Mouse (Mus musculus): ENCODE results near the gene Gm49358. TPM values are rescaled to one million over a fixed set of nuclear protein-coding genes. Genes with fewer than 3 reads are reported as not detected.

Gene Gm49358
- polyA plus RNA-seq, 1 experiment from 2014 or later = not detected

- Histone ChIP-seq H3K9ac (ENCODE audit: low read length) (no peak overlapping the region), H3K4me3 (ENCODE audit: low read depth, low read length) (no peak overlapping the region), H3K27ac (ENCODE audit: low read depth) (no peak overlapping the region), H3K27me3 (replicated peaks; ENCODE audit: control insufficient read depth, insufficient read depth, low read length) (no peaks in the 10 kb centered on the region), H3K4me1 (replicated peaks; ENCODE audit: control insufficient read depth, insufficient read depth, low read length) (no peaks in the 10 kb centered on the region), H3K9me3 (ENCODE audit: control insufficient read depth, low read length) (no peaks in the 10 kb centered on the region), H3K4me2 (ENCODE audit: low read length) (no peak overlapping the region), H3K36me3 (ENCODE audit: control insufficient read depth, insufficient read depth, low read length) (no peaks in the 10 kb centered on the region)
- no peak for ATAC-seq (replicated peaks; ENCODE audit: low FRiP score, low TSS enrichment, low read depth)
- no peak for DNase-seq (ENCODE audit: low spot score)
- WGBS = 96% methylated on average over 5 of the region's 5 CpGs
These were observed 46.8 kb downstream of the Gm49358 start for GRCm38 (mm10) chr10:86810612-86811011.

- H3K4me2 ChIP-seq (ENCODE audit: low read length) = no peak overlapping the region
These were observed 50.7 kb downstream of the Gm49358 start for GRCm38 (mm10) chr10:86814292-86815131.

DNA sequence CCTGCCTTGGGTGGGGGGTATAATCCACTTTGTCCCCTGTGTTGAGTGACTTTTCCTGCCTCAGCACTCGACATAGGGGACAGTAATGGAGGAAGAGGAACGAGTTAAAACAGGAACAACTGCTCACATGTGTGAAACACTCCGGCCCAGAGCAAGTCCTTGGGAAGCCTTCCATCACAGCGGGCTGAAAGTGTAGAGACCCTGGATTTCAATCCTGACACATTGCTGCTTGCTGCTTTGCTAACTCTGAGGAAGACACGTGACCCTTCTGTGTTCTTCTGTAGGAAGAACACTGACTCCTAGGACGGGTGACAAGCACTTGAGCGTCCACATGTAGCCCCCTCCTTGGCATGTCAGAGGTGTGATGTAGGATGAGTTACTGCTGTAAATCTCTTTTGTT lies 51.4 kb downstream of the Gm49358 start:
- no peak for ATAC-seq (replicated peaks; ENCODE audit: low FRiP score, low TSS enrichment, low read depth)
- Histone ChIP-seq H3K27ac (ENCODE audit: low read depth) (no peak overlapping the region), H3K9me3 (ENCODE audit: control insufficient read depth, low read length) (no peaks in the 10 kb centered on the region), H3K36me3 (ENCODE audit: control insufficient read depth, insufficient read depth, low read length) (no peaks in the 10 kb centered on the region), H3K4me2 (ENCODE audit: low read length) (no peak overlapping the region), H3K4me1 (replicated peaks; ENCODE audit: control insufficient read depth, insufficient read depth, low read length) (peaks cover 7% of the 10 kb centered on the region; the same call in 1 of the 2 replicates), H3K9ac (ENCODE audit: low read length) (no peak overlapping the region), H3K27me3 (replicated peaks; ENCODE audit: control insufficient read depth, insufficient read depth, low read length) (no peaks in the 10 kb centered on the region), H3K4me3 (ENCODE audit: low read depth, low read length) (no peak overlapping the region)
- WGBS = 87% methylated on average over 7 of the region's 7 CpGs
- no peak for DNase-seq (ENCODE audit: low spot score)

More at GRCm38 (mm10) chr10:86814292-86815131, 50.7 kb downstream of the Gm49358 start:
- 79% methylated on average over 19 of the region's 19 CpGs for WGBS
- no peak; the same call in 1 of the 2 replicates for ATAC-seq (replicated peaks; ENCODE audit: low FRiP score, low TSS enrichment, low read depth)
- Histone ChIP-seq H3K36me3 (ENCODE audit: control insufficient read depth, insufficient read depth, low read length) (no peaks in the 10 kb centered on the region), H3K9me3 (ENCODE audit: control insufficient read depth, low read length) (no peaks in the 10 kb centered on the region), H3K27ac (ENCODE audit: low read depth) (no peak overlapping the region), H3K27me3 (replicated peaks; ENCODE audit: control insufficient read depth, insufficient read depth, low read length) (no peaks in the 10 kb centered on the region), H3K4me1 (replicated peaks; ENCODE audit: control insufficient read depth, insufficient read depth, low read length) (peaks cover 3% of the 10 kb centered on the region; the same call in 1 of the 2 replicates), H3K4me3 (ENCODE audit: low read depth, low read length) (no peak overlapping the region), H3K9ac (ENCODE audit: low read length) (no peak overlapping the region)
- no peak for DNase-seq (ENCODE audit: low spot score)

DNA sequence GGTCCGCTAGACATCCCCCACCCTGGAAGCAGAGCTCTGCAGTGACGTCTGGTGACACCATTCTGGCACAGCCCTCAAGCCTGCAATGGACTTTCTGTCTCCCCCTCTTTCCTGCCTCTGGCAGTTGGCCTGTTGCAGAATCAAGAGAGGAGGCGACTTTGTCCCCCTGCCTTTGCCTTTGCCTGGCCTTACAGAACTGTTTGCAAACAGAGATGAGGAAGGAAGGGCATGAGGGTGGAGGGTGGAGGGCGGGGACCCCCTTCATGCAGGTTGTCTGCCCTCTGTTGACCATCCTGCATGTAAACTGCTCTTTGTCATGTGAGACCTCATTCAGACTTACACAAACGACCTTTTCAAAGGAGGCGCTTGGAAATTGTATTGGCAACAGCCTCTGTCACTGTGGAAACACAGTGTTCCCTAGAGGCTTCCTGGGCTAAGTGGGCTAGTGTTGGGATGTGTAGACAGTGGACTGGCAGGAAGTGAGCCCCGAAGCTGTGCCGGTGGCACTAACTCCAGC lies 55.9 kb downstream of the Gm49358 start:
- DNase-seq (ENCODE audit: low spot score) = no peak
- WGBS = 35% methylated on average over 8 of the region's 8 CpGs
- ATAC-seq (replicated peaks; ENCODE audit: low FRiP score, low TSS enrichment, low read depth) = no peak

GRCm38 (mm10) chr10:86821014-86821413 lies 57.2 kb downstream of the Gm49358 start:
- DNase-seq (ENCODE audit: low spot score) (no peak), ATAC-seq (replicated peaks; ENCODE audit: low FRiP score, low TSS enrichment, low read depth) (no peak)
- WGBS = 97% methylated on average over 7 of the region's 7 CpGs
- no peaks in the 10 kb centered on the region for H3K36me3 ChIP-seq (ENCODE audit: control insufficient read depth, insufficient read depth, low read length)
- no peaks in the 10 kb centered on the region for H3K9me3 ChIP-seq (ENCODE audit: control insufficient read depth, low read length)
- peaks cover 7% of the 10 kb centered on the region; the same call in 1 of the 2 replicates for H3K4me1 ChIP-seq (replicated peaks; ENCODE audit: control insufficient read depth, insufficient read depth, low read length)
- no peak overlapping the region for H3K4me3 ChIP-seq (ENCODE audit: low read depth, low read length)
- no peak overlapping the region for H3K27ac ChIP-seq (ENCODE audit: low read depth)
- no peaks in the 10 kb centered on the region for H3K27me3 ChIP-seq (replicated peaks; ENCODE audit: control insufficient read depth, insufficient read depth, low read length)
- H3K9ac ChIP-seq (ENCODE audit: low read length) = no peak overlapping the region
- H3K4me2 ChIP-seq (ENCODE audit: low read length) = no peak overlapping the region

More for the DNA sequence above, 55.9 kb downstream of the Gm49358 start:
- Histone ChIP-seq H3K4me3 (ENCODE audit: low read depth, low read length) (no peak overlapping the region), H3K9me3 (ENCODE audit: control insufficient read depth, low read length) (no peaks in the 10 kb centered on the region), H3K4me2 (ENCODE audit: low read length) (no peak overlapping the region), H3K4me1 (replicated peaks; ENCODE audit: control insufficient read depth, insufficient read depth, low read length) (peaks cover 7% of the 10 kb centered on the region; the same call in 1 of the 2 replicates), H3K27me3 (replicated peaks; ENCODE audit: control insufficient read depth, insufficient read depth, low read length) (no peaks in the 10 kb centered on the region), H3K36me3 (ENCODE audit: control insufficient read depth, insufficient read depth, low read length) (no peaks in the 10 kb centered on the region), H3K9ac (ENCODE audit: low read length) (no peak overlapping the region), H3K27ac (ENCODE audit: low read depth) (peak overlapping the region; percentile 12; the same call in 1 of the 2 replicates)

- Histone ChIP-seq H3K9me3 (ENCODE audit: control insufficient read depth, low read length) (no peaks in the 10 kb centered on the region), H3K27me3 (replicated peaks; ENCODE audit: control insufficient read depth, insufficient read depth, low read length) (no peaks in the 10 kb centered on the region), H3K4me1 (replicated peaks; ENCODE audit: control insufficient read depth, insufficient read depth, low read length) (peaks cover 4% of the 10 kb centered on the region; the same call in 1 of the 2 replicates), H3K4me3 (ENCODE audit: low read depth, low read length) (no peak overlapping the region), H3K27ac (ENCODE audit: low read depth) (no peak overlapping the region), H3K36me3 (ENCODE audit: control insufficient read depth, insufficient read depth, low read length) (no peaks in the 10 kb centered on the region), H3K4me2 (ENCODE audit: low read length) (no peak overlapping the region), H3K9ac (ENCODE audit: low read length) (no peak overlapping the region)
- DNase-seq (ENCODE audit: low spot score) = no peak
- WGBS = 81% methylated on average over 6 of the region's 6 CpGs
- ATAC-seq (replicated peaks; ENCODE audit: low FRiP score, low TSS enrichment, low read depth) = no peak
These were observed 60.3 kb downstream of the Gm49358 start for GRCm38 (mm10) chr10:86824093-86824492.

DNA sequence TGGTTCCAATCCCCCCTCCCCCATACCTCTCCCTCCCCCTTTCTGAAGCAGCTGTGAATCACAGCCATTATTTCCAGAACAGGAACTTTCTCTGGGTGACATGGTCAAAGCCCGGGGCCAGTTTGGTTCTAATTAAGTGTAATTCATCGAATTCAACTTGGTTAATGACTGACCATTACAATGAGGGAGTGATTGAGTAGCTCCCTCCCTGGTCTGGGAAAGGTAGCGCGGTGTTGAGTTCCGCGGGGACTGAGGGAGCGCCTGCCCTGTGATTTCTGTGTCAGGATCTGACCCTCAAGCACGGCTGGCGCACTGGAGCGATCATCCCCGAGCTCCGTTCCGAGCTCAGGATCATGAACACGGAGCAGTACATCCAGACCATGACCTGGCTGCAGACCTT lies 61.1 kb downstream of the Gm49358 start:
- WGBS = 81% methylated on average over 14 of the region's 14 CpGs
- no peak for ATAC-seq (replicated peaks; ENCODE audit: low FRiP score, low TSS enrichment, low read depth)

DNA sequence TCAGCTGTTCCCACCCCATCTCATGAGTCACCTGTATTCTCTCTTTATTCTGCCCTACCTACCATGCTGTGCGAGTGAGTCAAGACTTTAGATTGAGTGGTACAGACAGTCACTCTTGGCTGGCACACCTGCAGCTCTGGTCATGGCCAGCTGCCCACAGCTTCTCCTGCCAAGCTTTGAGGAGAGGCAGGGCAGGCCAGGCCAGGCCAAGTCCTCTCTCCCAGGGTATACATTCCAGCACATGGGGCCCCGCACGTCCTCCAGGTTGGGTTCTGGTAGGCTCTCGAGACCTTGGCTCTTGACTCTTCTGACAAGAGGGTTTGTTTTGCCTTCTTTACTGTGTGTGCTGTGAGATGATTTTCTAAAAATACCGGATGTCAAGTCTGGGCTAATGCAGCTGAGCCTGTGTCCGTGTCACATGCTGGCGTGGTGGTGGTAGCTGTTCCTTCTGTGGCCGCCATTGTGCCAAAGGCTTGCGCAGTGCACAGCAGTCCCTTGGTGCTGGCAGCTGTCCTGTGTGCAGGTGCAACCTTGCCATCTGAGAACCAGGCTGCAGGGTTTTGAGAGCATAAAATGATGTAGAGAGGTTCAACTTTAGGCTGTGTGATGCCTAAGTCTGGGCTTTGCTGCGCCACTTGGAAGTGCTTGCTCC lies 62.2 kb downstream of the Gm49358 start:
- Histone ChIP-seq H3K36me3 (ENCODE audit: control insufficient read depth, insufficient read depth, low read length) (no peaks in the 10 kb centered on the region), H3K4me3 (ENCODE audit: low read depth, low read length) (no peak overlapping the region), H3K4me2 (ENCODE audit: low read length) (no peak overlapping the region), H3K4me1 (replicated peaks; ENCODE audit: control insufficient read depth, insufficient read depth, low read length) (no peaks in the 10 kb centered on the region), H3K9me3 (ENCODE audit: control insufficient read depth, low read length) (no peaks in the 10 kb centered on the region), H3K27me3 (replicated peaks; ENCODE audit: control insufficient read depth, insufficient read depth, low read length) (no peaks in the 10 kb centered on the region), H3K9ac (ENCODE audit: low read length) (no peak overlapping the region), H3K27ac (ENCODE audit: low read depth) (no peak overlapping the region)
- DNase-seq (ENCODE audit: low spot score) (no peak), ATAC-seq (replicated peaks; ENCODE audit: low FRiP score, low TSS enrichment, low read depth) (no peak)
- WGBS = 86% methylated on average over 10 of the region's 10 CpGs

More for the DNA sequence above, 61.1 kb downstream of the Gm49358 start:
- H3K4me1 ChIP-seq (replicated peaks; ENCODE audit: control insufficient read depth, insufficient read depth, low read length) = peaks cover under 1% of the 10 kb centered on the region; the same call in 1 of the 2 replicates
- DNase-seq (ENCODE audit: low spot score) = no peak
- no peak overlapping the region for H3K9ac ChIP-seq (ENCODE audit: low read length)
- no peaks in the 10 kb centered on the region for H3K27me3 ChIP-seq (replicated peaks; ENCODE audit: control insufficient read depth, insufficient read depth, low read length)
- no peak overlapping the region for H3K4me3 ChIP-seq (ENCODE audit: low read depth, low read length)
- H3K27ac ChIP-seq (ENCODE audit: low read depth) = no peak overlapping the region
- H3K4me2 ChIP-seq (ENCODE audit: low read length) = no peak overlapping the region
- no peaks in the 10 kb centered on the region for H3K9me3 ChIP-seq (ENCODE audit: control insufficient read depth, low read length)
- no peaks in the 10 kb centered on the region for H3K36me3 ChIP-seq (ENCODE audit: control insufficient read depth, insufficient read depth, low read length)

All from intestine, embryonic 14.5 days (tissue).